Mouse (Mus musculus) liver, postnatal 0 days (tissue): ENCODE data around the gene Lrrc47.

Experiments
- CTCF ChIP-seq: sonication (generic); IDR thresholded peaks from 2 replicates; pipeline ENCODE4 v1.5.1; 2016; ENCODE audit warnings: antibody characterized with exemption, low read depth
- EP300 ChIP-seq: IDR thresholded peaks from 2 replicates; pipeline ENCODE4 v1.6.1; 2016; ENCODE audit warnings: antibody characterized with exemption, low read depth, mild to moderate bottlenecking

DNA sequence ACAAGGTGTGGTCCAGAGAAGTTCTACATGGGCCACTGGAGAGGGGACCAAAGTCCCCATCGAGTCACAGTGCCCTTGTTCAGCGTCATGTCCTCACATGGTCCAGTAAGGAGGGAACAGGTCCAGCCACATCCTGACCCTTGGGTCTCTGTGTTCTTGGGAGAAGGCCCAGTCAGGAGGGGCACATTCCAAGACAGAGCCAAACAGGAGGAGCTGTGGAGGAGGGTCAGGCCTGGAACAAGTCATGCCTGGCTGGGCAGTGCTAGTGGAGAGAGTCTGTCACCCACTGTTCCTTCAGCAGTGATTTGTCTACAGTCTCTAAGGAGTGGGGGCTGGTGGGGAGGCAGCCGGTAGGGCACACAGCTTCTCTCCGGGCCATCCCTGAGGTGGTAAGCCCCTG, 10.9 kb downstream of the Lrrc47 start:
- TF ChIP-seq CTCF: no peak
- no peak for TF ChIP-seq EP300
